Mouse (Mus musculus): ENCODE results near the gene Gpr27.

- TF ChIP-seq CTCF (conservative IDR thresholded peaks at IDR 0.05; ENCODE audit: insufficient read depth, insufficient read length, low read depth, low read length) (no peak), POLR2A (IDR thresholded peaks at IDR 0.05; ENCODE audit: low read depth, low read length) (no peak)
Observed at GRCm38 (mm10) chr6:99734666-99735065, 42.2 kb downstream of the Gpr27 start.

All from kidney, adult 2 months (tissue).